In the genomic region with DNA sequence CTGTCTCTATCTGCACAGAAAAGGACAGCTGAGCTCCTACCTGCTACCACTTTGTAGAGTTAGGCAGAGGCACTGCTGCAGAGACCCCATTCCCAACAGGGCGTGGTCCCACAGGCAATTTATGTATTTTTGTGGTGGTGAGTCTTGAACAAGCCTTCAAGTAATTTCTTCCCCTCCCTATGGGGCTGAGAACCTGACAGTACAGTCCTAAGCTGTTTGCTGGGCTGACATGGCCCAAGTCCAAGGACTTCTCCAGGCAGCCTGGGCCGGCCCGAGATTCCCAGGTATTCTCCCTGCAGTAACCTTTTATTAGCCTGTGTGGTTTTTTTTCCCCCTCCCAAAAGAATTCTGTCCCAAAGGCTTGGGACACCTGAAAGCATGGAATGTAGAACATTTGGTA, we compare ENCODE assay signal across 33 mouse cellular contexts. TPM values are rescaled to one million over a fixed set of nuclear protein-coding genes. Genes with fewer than 3 reads are reported as not detected.
DNase-seq lines count a peak whose midpoint lies in the region; ATAC-seq lines count a peak whose summit lies in the region.
"Had no signal": no experiment of that assay in that cellular context is flagged by ENCODE, and none has a peak within 500 bp of the region (broad histone marks: within the 10 kb centered on the region; RNA-seq: fewer than 3 reads in every experiment).

No protein-coding gene starts in this region.

- no peak overlapping the region for H3K4me2 ChIP-seq in liver, embryonic 11.5 days
- H3K4me2 ChIP-seq: forebrain, embryonic 12.5 days; heart, embryonic 11.5 days; hindbrain, embryonic 13.5 days; limb, embryonic 12.5 days; midbrain, embryonic 12.5 days; neural tube, embryonic 12.5 days had no signal

- no peak overlapping the region for H3K9ac ChIP-seq in liver, embryonic 11.5 days (ENCODE audit: low read depth, low read length)
- H3K9ac ChIP-seq: forebrain, embryonic 12.5 days; forebrain, postnatal 0 days; limb, embryonic 12.5 days; midbrain, embryonic 12.5 days; neural tube, embryonic 12.5 days had no signal

- H3K4me3 ChIP-seq in liver, embryonic 11.5 days (ENCODE audit: low read depth, low read length), result no peak overlapping the region
- H3K4me3 ChIP-seq: erythroblast, embryonic 14.5 days; forebrain, embryonic 12.5 days; hindbrain, embryonic 13.5 days; limb, embryonic 12.5 days; megakaryocyte, embryonic 14.5 days; midbrain, embryonic 12.5 days; myocyte; neural tube, embryonic 12.5 days had no signal

- no peaks in the 10 kb centered on the region for H3K9me3 ChIP-seq in liver, embryonic 11.5 days (ENCODE audit: control insufficient read depth, low read length)
- H3K9me3 ChIP-seq: forebrain, embryonic 12.5 days; hindbrain, embryonic 13.5 days; limb, embryonic 12.5 days; midbrain, embryonic 12.5 days; neural tube, embryonic 12.5 days had no signal

- peaks cover 23% of the 10 kb centered on the region for H3K4me1 ChIP-seq in liver, embryonic 11.5 days (replicated peaks; ENCODE audit: control insufficient read depth, insufficient read depth, low read length)

- 94% methylated on average over 3 of the region's 3 CpGs for WGBS in liver, embryonic 11.5 days

- peak; percentile 27 for DNase-seq in adrenal gland, postnatal 10 days
- no peak for DNase-seq in adrenal gland, adult 2 months
- peak; percentile 9 for DNase-seq in heart, postnatal 4 days
- DNase-seq in heart, adult 18-20 months, result no peak
- peak; percentile 54 for DNase-seq in brain, adult 2 months (ENCODE audit: low read depth, low spot score)
- peak; percentile 63 to 67 for DNase-seq in cerebellum, postnatal 14 days
- DNase-seq in yolk sac, embryonic 10.5 days (ENCODE audit: low spot score), result no peak
- DNase-seq in liver, embryonic 11.5 days (ENCODE audit: low spot score), result no peak
- DNase-seq: adrenal gland, adult 8-10 months; forebrain, postnatal 0 days; gastrocnemius, postnatal 25 days; heart, adult 11 months; heart, postnatal 36 days; kidney, adult 8-10 months; kidney, postnatal 4 days; lung, postnatal 4 days; spleen, adult 18-20 months; thymus, adult 18-20 months; thymus, postnatal 25 days had no signal

- H3K27me3 ChIP-seq in liver, embryonic 11.5 days (replicated peaks; ENCODE audit: control insufficient read depth, insufficient read depth, low read length), result peaks cover 21% of the 10 kb centered on the region
- H3K27me3 ChIP-seq: CH12.LX had no signal

- no peak for ATAC-seq in liver, embryonic 11.5 days (replicated peaks; ENCODE audit: low FRiP score)
- ATAC-seq: activated CD4-positive, CD25-positive, alpha-beta regulatory T cell, adult 4 months; forebrain, postnatal 0 days; intestine, embryonic 16.5 days had no signal

- no peak overlapping the region for H3K27ac ChIP-seq in liver, embryonic 11.5 days (ENCODE audit: low read depth, low read length)
- H3K27ac ChIP-seq: forebrain, embryonic 12.5 days; kidney, postnatal 0 days; limb, embryonic 12.5 days; midbrain, embryonic 12.5 days; neural tube, embryonic 12.5 days had no signal

- peaks cover 14% of the 10 kb centered on the region for H3K36me3 ChIP-seq in liver, embryonic 11.5 days (ENCODE audit: control insufficient read depth, insufficient read depth, low read length)

RNA-seq across cellular contexts. Expression of a gene that starts 2.6 kb away (rescaled TPM):
- 1 to 10 TPM; 1.8 to 2.2 TPM for total RNA-seq in adrenal gland, postnatal 10 days (2021)
- 1 to 10 TPM; 1.4 to 2.1 TPM for total RNA-seq in adrenal gland, adult 2 months (2021)
- 10.5 and 13.5 TPM in 2 replicates for polyA plus RNA-seq in adrenal gland, adult 2 months (2012; rRNA removed)
- under 1 TPM; 0.14 to 0.41 TPM for total RNA-seq in heart, postnatal 4 days (2021)
- under 1 TPM; 0.10 to 0.46 TPM for total RNA-seq in heart, adult 18-20 months (2021)
- polyA plus RNA-seq in liver, embryonic 11.5 days (2014; fragmentation: Nextera tagmentation; extraction: Ambion mirVana), result 0.21 TPM in 1 of 2 replicates, not detected in the other
- total RNA-seq: gastrocnemius, postnatal 25 days; liver, adult 2 months had no signal
- polyA plus RNA-seq: erythroblast, embryonic 14.5 days had no signal

RNA-seq across cellular contexts. Expression of a gene that starts 9.1 kb away (rescaled TPM):
- 10 to 100 TPM; 63.5 to 82.8 TPM for total RNA-seq in adrenal gland, postnatal 10 days (2021)
- total RNA-seq in adrenal gland, adult 2 months (2021), result 10 to 100 TPM; 53.5 to 54.1 TPM
- polyA plus RNA-seq in adrenal gland, adult 2 months (2012; rRNA removed), result 36.7 and 53.4 TPM in 2 replicates
- total RNA-seq in heart, postnatal 4 days (2021), result 100 to 1,000 TPM; 100 to 101 TPM
- 10 to 100 TPM; 55.9 to 72.5 TPM for total RNA-seq in heart, adult 18-20 months (2021)
- polyA plus RNA-seq in liver, embryonic 11.5 days (2014; fragmentation: Nextera tagmentation; extraction: Ambion mirVana), result 112 and 116 TPM in 2 replicates

RNA-seq across cellular contexts. Expression of a gene that starts 9.5 kb away (rescaled TPM):
- total RNA-seq in adrenal gland, postnatal 10 days (2021), result 1 to 10 TPM; 1.6 to 6.3 TPM
- 1 to 10 TPM; 2.3 to 7.4 TPM for total RNA-seq in adrenal gland, adult 2 months (2021)
- 4.2 and 8.8 TPM in 2 replicates for polyA plus RNA-seq in adrenal gland, adult 2 months (2012; rRNA removed)
- total RNA-seq in heart, postnatal 4 days (2021), result 1 to 10 TPM; 1.4 to 2.3 TPM
- 1 to 10 TPM in 1 of 2 experiments, under 1 TPM in 1; 0.55 to 1.4 TPM for total RNA-seq in heart, adult 18-20 months (2021)
- polyA plus RNA-seq in liver, embryonic 11.5 days (2014; fragmentation: Nextera tagmentation; extraction: Ambion mirVana), result 1.3 and 1.8 TPM in 2 replicates

RNA-seq across cellular contexts. Expression of a gene that starts 24.2 kb away (rescaled TPM):
- total RNA-seq in adrenal gland, postnatal 10 days (2021), result 10 to 100 TPM; 70.0 to 88.5 TPM
- total RNA-seq in adrenal gland, adult 2 months (2021), result 10 to 100 TPM; 86.4 to 96.9 TPM
- 139 and 150 TPM in 2 replicates for polyA plus RNA-seq in adrenal gland, adult 2 months (2012; rRNA removed)
- 10 to 100 TPM; 51.4 to 61.5 TPM for total RNA-seq in heart, postnatal 4 days (2021)
- 10 to 100 TPM; 63.5 to 63.8 TPM for total RNA-seq in heart, adult 18-20 months (2021)
- polyA plus RNA-seq in liver, embryonic 11.5 days (2014; fragmentation: Nextera tagmentation; extraction: Ambion mirVana), result 59.3 and 67.7 TPM in 2 replicates

RNA-seq across cellular contexts. Expression of a gene that starts 26.5 kb away (rescaled TPM):
- total RNA-seq in adrenal gland, postnatal 10 days (2021), result 100 to 1,000 TPM; 266 to 285 TPM
- 100 to 1,000 TPM; 307 to 329 TPM for total RNA-seq in adrenal gland, adult 2 months (2021)
- 127 and 140 TPM in 2 replicates for polyA plus RNA-seq in adrenal gland, adult 2 months (2012; rRNA removed)
- total RNA-seq in heart, postnatal 4 days (2021), result 100 to 1,000 TPM; 151 to 152 TPM
- total RNA-seq in heart, adult 18-20 months (2021), result 100 to 1,000 TPM; 223 to 241 TPM
- polyA plus RNA-seq in liver, embryonic 11.5 days (2014; fragmentation: Nextera tagmentation; extraction: Ambion mirVana), result 367 and 380 TPM in 2 replicates

Comparison
In these comparisons a context has a peak if more than half of its experiments do, and no peak if none do; other contexts are left out.
1. DNase-seq: peak in adrenal gland, postnatal 10 days (single experiment), heart, postnatal 4 days (single experiment), brain, adult 2 months (single experiment) and cerebellum, postnatal 14 days (2 of 2); none in adrenal gland, adult 2 months (single experiment), heart, adult 18-20 months (0 of 2), yolk sac, embryonic 10.5 days (single experiment) and liver, embryonic 11.5 days (single experiment).